Mouse (Mus musculus): ENCODE data around the gene Map3k21.

GRCm38 (mm10) chr8:125957994-125958368, 47.7 kb downstream of the Map3k21 start:
- TF ChIP-seq EP300 (IDR thresholded peaks at IDR 0.05; ENCODE audit: insufficient read depth, low read depth, low read length) (no peak), POLR2A (IDR thresholded peaks at IDR 0.05; ENCODE audit: insufficient read depth, low read length) (no peak), CTCF (IDR thresholded peaks at IDR 0.05; ENCODE audit: low read depth, low read length) (no peak)

Data from ES-Bruce4 (cell line).